Mouse (Mus musculus) embryonic fibroblast, embryonic 13.5 days (primary cell): ENCODE data around the gene Pbx4.

Source experiments
- CTCF ChIP-seq: IDR thresholded peaks from 2 replicates; pipeline ENCODE4 v1.5.1; 2011; ENCODE audit warnings: mild to moderate bottlenecking, control low read depth, low read length, moderate library complexity, borderline replicate concordance; ENCODE audit not compliant: insufficient read depth
- POLR2A ChIP-seq: IDR thresholded peaks from 2 replicates; pipeline ENCODE4 v1.6.1; 2011; ENCODE audit warnings: low read depth, mild to moderate bottlenecking, control low read depth, low read length, moderate library complexity

DNA sequence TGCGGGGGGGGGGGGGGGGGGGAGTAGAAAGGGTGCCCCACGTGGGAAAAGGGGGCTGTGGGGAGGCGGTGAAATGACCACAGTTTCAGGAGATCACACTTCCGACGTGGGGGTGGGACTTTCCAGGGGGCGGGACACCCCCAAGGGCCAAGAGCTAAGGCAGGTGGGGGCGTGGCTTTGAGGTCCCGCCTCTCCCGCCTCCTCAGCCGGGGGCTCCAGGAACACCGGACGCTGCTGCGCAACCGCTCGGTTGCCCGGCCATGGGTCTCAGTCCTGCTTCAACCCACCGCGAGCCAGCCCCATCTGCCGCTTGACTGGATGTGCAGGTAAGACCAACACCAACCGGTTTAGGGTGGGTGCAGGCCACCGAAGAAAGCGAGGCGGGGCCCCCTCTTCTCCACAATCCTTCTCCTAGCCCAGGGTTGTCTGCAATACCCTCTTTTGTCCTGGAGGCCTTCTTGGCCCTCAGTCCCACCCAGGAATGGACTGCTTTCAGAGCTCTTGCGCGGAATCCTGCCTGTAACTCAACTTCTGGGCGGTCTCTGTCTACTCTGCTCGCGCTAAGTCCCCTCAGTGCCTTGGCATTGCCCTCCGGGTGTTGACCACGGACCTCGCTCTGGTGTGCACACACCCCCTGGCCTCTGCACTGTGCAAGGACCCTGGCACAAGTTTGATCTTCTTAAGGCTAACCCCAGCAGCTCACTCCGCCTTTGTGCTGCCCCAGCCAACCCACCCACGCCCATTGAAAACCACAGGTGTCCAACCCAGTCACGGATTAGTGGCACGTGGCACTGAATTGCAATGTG is 9.7 kb upstream of the Pbx4 start, which contains the start of gene Lpar2:
- TF ChIP-seq CTCF (no peak), POLR2A (peak; percentile 67)
